Mouse (Mus musculus): Measurements from ENCODE around the gene Stk32b. TPM values are rescaled to one million over a fixed set of nuclear protein-coding genes. Genes with fewer than 3 reads are reported as not detected.
A peak's percentile ranks its signal among the peaks of the same experiment; 100 is the strongest.

The Stk32b gene
- polyA plus RNA-seq, 1 experiment from 2014 or later: 20.6 TPM

DNA sequence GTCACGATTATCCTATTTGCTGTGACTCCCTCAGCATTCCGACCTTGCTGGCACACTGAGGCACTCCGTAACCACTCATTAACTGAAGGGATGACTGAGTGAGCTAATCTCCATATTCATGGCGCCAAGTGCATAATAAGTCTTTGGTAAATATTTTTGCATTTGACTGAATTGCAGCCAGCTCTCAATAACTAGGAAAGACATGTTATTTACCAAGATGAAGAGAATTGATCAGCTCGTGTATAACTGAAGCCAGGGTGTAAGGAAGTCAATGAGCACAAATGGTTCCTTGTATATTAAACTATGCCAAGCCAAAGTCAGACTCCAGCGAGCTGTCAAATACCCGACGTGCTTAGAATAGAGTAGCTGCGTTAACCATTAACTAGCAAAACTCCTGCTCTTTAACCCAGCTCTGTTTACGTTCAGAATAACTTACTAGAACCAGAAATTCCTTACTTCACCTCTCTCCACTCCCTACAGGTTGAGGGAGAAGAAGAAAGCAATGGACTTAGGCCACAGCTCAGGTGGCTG lies 66.2 kb downstream of the Stk32b start:
- Histone ChIP-seq H3K36me3 (no peaks in the 10 kb centered on the region), H3K4me1 (replicated peaks) (peaks cover 11% of the 10 kb centered on the region), H3K4me3 (no peak overlapping the region), H3K4me2 (no peak overlapping the region), H3K27ac (peak overlapping the region; percentile 3; the same call in 1 of the 2 replicates), H3K9ac (no peak overlapping the region), H3K9me3 (no peaks in the 10 kb centered on the region), H3K27me3 (no peaks in the 10 kb centered on the region)
- no peak for ATAC-seq (ENCODE audit: low FRiP score)
- 38% methylated on average over 10 of the region's 10 CpGs for WGBS

DNA sequence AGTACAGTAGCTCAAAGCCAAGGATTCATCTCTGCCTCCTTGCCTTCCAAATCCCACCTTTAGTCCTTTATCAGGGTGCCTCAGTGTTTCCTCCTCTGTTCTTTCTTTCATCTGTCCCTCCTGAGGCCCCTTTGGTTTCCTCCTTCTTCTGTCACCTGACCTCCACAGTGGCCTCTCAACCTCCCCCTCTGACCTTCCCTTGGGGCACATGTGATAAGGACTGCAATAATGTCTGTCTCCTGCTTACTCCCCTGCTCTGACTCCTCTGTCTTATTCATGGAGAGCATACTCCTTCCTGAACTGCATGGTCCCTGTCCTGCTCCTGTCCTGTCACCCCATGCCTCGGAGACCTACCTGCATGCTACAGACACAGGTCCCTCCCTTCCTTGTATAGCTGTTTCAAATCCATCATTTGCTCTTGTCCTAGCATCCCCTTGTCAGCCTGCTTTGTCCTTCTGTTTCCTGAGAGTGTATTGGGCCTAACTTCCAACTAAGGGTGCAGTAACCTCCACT lies 66.8 kb downstream of the Stk32b start:
- peaks cover 11% of the 10 kb centered on the region for H3K4me1 ChIP-seq (replicated peaks)
- no peaks in the 10 kb centered on the region for H3K27me3 ChIP-seq
- no peak overlapping the region for H3K9ac ChIP-seq
- 76% methylated on average over 1 of the region's 1 CpGs for WGBS
- no peak overlapping the region for H3K4me2 ChIP-seq
- peak overlapping the region; percentile 3; the same call in 1 of the 2 replicates for H3K27ac ChIP-seq
- H3K9me3 ChIP-seq: no peaks in the 10 kb centered on the region
- H3K4me3 ChIP-seq: no peak overlapping the region
- ATAC-seq (ENCODE audit: low FRiP score): no peak
- H3K36me3 ChIP-seq: no peaks in the 10 kb centered on the region

DNA sequence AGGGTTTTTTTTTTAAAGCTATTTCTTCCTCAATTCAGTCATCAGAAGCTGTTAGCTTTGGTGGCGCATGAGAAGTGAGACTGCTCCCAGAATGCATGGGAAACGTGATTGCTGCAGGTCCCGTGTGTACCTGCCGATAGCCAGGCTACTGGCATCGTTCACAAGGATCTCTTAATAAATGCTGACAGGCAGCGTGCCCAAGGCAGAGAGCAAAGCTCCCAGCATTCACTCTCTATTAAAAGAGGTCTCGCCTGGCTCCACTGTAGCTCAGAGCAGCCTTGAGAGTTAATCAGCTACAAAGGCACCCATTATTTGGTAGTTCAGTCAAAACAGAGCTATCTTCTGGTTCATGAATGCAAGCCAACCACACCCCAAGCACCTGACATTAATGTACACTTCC lies 72.9 kb downstream of the Stk32b start:
- no peak overlapping the region for H3K27ac ChIP-seq
- no peak overlapping the region for H3K4me2 ChIP-seq
- H3K27me3 ChIP-seq: no peaks in the 10 kb centered on the region
- no peak overlapping the region for H3K9ac ChIP-seq
- WGBS: 69% methylated on average over 7 of the region's 7 CpGs
- no peak overlapping the region for H3K4me3 ChIP-seq
- H3K36me3 ChIP-seq: no peaks in the 10 kb centered on the region
- H3K9me3 ChIP-seq: no peaks in the 10 kb centered on the region
- ATAC-seq (ENCODE audit: low FRiP score): no peak
- H3K4me1 ChIP-seq (replicated peaks): 0 out of 2 replicates have a peak, but pooled peaks cover 2% of the 10 kb centered on the region

DNA sequence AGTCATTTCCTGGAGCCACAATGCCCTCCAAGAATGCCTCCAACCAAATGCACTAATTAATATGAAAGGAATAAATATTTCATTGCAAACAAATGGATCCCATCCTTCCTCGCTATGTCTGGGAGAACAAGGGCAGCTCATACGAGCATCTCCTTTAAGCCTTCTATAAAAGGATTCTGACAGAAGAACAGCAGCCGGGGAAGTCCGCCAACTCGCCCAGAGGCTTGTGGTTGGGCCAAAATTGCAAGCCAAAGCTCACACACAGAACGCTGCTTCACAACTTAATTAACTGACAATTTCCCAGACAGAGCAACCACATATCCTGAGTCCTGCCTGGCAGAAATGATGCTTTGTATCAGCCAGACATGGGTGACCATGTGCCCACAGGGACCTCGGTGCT lies 74.5 kb downstream of the Stk32b start:
- 0 out of 2 replicates have a peak, but pooled peaks cover 2% of the 10 kb centered on the region for H3K4me1 ChIP-seq (replicated peaks)
- ATAC-seq (ENCODE audit: low FRiP score): no peak
- H3K4me2 ChIP-seq: no peak overlapping the region
- no peak overlapping the region for H3K9ac ChIP-seq
- no peaks in the 10 kb centered on the region for H3K27me3 ChIP-seq
- H3K27ac ChIP-seq: no peak overlapping the region
- 79% methylated on average over 7 of the region's 7 CpGs for WGBS
- no peak overlapping the region for H3K4me3 ChIP-seq
- H3K36me3 ChIP-seq: no peaks in the 10 kb centered on the region
- H3K9me3 ChIP-seq: no peaks in the 10 kb centered on the region

DNA sequence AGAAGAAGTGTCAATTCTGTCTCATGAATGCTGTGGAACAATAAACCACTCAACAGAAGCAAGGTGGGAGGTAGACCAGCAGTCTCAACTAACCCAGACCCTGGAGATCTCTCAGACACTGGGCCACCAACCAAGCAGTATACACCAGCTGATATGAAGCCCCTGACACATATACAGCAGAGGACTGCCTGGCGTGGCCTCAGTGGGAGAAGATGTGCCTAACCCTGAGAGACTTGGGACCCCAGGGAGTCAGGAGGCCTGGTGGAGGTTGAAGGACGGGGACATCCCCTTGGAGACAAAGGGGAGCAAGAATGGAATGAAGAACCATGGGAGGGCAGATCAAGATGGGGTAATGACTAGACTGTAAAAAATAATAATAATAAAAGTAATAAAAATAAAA lies 82.2 kb downstream of the Stk32b start:
- Histone ChIP-seq H3K9me3 (0 out of 2 replicates have a peak, but pooled peaks cover 6% of the 10 kb centered on the region), H3K27ac (no peak overlapping the region), H3K27me3 (no peaks in the 10 kb centered on the region), H3K4me3 (no peak overlapping the region), H3K36me3 (no peaks in the 10 kb centered on the region), H3K4me1 (replicated peaks) (no peaks in the 10 kb centered on the region), H3K4me2 (no peak overlapping the region), H3K9ac (no peak overlapping the region)
- ATAC-seq (ENCODE audit: low FRiP score): no peak
- WGBS: 69% methylated on average over 2 of the region's 2 CpGs

DNA sequence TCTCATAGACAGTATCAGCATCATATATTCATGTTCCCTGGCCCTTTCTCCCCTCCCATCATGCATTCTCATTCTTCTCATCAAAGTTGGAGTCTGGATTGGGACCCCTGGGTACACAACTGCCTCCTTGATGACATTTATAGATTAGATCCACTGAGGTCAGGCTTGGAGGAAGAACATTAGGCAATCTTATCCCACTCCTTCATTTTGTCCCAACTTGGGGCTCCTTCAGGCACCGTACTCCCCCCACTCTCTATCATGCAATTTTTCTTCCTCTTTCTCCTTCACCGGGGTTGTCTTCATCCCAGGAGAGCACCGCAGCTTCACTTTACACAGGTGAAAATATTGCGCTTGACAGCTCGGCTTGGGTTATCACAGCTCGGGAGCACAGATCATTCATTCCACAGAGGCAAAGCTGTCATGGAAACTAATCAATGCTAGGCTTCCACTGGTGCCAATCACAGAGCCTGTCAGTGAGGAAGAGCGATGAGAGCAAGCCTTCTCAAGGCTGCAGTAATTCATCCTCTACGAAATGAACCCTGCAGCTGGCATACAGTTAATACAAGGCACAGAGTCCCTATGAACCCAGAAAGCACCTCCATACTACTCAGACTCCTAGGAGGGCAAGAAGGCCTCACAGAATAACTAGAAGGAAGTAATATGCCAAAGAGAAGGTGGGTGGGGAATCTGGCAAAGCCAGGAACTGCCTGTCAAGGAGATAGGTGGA lies 89.4 kb downstream of the Stk32b start:
- WGBS: 75% methylated on average over 8 of the region's 8 CpGs
- H3K4me2 ChIP-seq: no peak overlapping the region
- H3K4me1 ChIP-seq (replicated peaks): no peaks in the 10 kb centered on the region
- H3K4me3 ChIP-seq: no peak overlapping the region
- H3K36me3 ChIP-seq: no peaks in the 10 kb centered on the region
- no peak overlapping the region for H3K27ac ChIP-seq
- no peak overlapping the region for H3K9ac ChIP-seq
- H3K27me3 ChIP-seq: no peaks in the 10 kb centered on the region
- peak; percentile 32; the same call in 1 of the 2 replicates for ATAC-seq (ENCODE audit: low FRiP score)
- H3K9me3 ChIP-seq: 0 out of 2 replicates have a peak, but pooled peaks cover 6% of the 10 kb centered on the region

DNA sequence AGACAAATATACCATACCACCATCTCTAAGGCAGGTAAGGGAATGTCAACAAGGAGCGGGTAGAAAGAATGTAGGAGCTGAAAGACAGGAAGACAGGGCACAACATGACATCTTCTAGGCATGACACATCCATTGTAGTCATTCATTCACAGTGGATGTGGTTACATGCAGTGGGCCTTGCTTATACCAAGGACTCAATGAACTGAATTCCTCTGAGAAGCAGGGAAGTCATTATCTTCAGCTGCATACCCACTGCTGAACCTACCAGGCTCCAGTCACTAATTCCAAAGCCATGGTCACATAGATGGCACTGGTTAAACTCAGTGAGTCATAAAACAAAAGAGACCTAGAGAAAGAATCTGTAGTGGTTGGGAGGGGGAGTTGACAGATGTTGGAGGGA lies 105.1 kb downstream of the Stk32b start:
- H3K4me3 ChIP-seq: no peak overlapping the region
- H3K9ac ChIP-seq: no peak overlapping the region
- WGBS: 78% methylated on average over 1 of the region's 1 CpGs
- ATAC-seq (ENCODE audit: low FRiP score): no peak
- no peaks in the 10 kb centered on the region for H3K36me3 ChIP-seq
- no peak overlapping the region for H3K27ac ChIP-seq
- no peaks in the 10 kb centered on the region for H3K27me3 ChIP-seq
- H3K4me1 ChIP-seq (replicated peaks): no peaks in the 10 kb centered on the region
- no peak overlapping the region for H3K4me2 ChIP-seq
- no peaks in the 10 kb centered on the region for H3K9me3 ChIP-seq

DNA sequence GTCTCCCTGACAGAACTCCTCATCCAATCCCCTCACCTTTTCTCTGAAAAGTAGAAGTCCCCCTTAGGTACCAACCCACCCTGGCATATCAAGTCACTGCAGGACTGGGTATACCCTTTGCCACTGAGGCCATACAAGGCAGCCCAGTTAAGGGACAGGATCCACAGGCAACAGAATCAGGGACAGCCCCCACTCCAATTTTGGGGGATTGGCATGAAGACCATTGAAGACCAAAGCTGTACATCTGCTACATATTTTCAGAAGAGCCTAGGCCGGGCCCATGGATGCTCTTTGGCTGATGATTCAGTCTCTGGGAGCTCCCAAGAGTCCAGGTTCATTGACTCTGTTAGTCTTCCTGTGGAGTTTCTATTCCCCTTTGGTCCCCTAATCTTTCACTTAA lies 117.4 kb downstream of the Stk32b start:
- 86% methylated on average over 1 of the region's 1 CpGs for WGBS
- no peak overlapping the region for H3K27ac ChIP-seq
- H3K36me3 ChIP-seq: no peaks in the 10 kb centered on the region
- no peak overlapping the region for H3K4me3 ChIP-seq
- no peaks in the 10 kb centered on the region for H3K27me3 ChIP-seq
- no peaks in the 10 kb centered on the region for H3K9me3 ChIP-seq
- no peaks in the 10 kb centered on the region for H3K4me1 ChIP-seq (replicated peaks)
- ATAC-seq (ENCODE audit: low FRiP score): no peak
- H3K4me2 ChIP-seq: no peak overlapping the region
- H3K9ac ChIP-seq: no peak overlapping the region

DNA sequence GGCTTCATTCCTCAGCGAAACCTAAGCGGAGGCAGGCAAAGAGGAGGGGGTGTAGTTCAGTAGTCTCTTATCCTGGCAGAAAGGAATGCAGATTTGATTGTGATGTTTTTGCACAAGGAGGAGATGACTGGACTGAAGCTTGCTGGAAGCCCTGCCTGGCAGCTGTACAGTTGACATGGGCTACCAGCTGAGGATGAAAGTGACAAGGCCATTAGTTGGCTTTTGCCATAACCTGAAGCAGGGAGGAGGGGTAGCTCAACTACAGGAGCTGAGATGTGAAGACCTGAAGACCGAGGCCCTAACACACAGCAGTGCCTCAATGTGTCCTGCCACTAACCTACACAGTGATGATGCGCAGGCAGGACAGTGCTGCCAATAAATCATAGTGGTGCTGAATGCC lies 118.7 kb downstream of the Stk32b start:
- Histone ChIP-seq H3K36me3 (no peaks in the 10 kb centered on the region), H3K4me3 (no peak overlapping the region), H3K4me1 (replicated peaks) (no peaks in the 10 kb centered on the region), H3K9ac (no peak overlapping the region), H3K27ac (no peak overlapping the region), H3K4me2 (no peak overlapping the region), H3K9me3 (no peaks in the 10 kb centered on the region), H3K27me3 (no peaks in the 10 kb centered on the region)
- no peak for ATAC-seq (ENCODE audit: low FRiP score)
- 100% methylated on average over 4 of the region's 4 CpGs for WGBS

DNA sequence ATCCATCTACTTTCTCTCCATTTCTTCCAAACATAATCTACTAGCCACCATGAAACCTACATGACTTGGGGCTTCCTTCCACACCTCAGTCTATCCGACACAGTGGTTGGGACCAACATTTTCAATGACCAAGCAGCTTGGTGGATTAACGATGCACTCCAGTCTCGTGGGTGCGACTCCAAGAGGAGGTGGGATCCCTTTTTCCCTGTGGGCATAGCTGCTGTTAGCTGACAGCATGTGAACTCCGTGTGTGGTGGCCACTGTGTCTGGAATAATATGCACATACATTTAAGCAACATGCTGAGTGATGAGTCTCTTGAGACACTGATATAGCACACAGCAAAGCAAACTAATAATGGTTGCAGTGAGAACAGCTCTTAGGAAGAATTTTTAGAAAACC lies 124.6 kb downstream of the Stk32b start:
- Histone ChIP-seq H3K27ac (no peak overlapping the region), H3K36me3 (no peaks in the 10 kb centered on the region), H3K4me2 (no peak overlapping the region), H3K4me1 (replicated peaks) (no peaks in the 10 kb centered on the region), H3K27me3 (no peaks in the 10 kb centered on the region), H3K4me3 (no peak overlapping the region), H3K9ac (no peak overlapping the region), H3K9me3 (no peaks in the 10 kb centered on the region)
- ATAC-seq (ENCODE audit: low FRiP score): no peak
- 74% methylated on average over 5 of the region's 5 CpGs for WGBS

DNA sequence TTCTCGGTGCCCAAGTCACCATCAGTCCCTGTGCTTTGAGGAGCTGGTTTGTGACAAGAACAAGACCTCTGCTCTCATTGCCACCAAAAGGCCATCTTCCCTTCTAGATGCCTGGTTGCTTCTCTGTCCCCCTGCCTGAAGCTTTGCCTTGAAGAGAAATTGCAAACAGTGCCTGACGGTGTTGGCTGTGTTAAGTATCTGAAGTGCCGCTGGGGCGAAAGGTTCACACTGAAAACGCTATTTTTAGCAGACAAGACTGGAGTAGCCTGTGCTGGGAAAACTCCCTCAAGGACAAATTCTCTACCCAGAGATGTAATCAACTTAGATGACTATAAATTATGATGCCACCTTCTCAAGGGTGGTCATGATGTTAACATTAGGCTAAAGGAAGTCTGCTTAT lies 129.1 kb downstream of the Stk32b start:
- ATAC-seq (ENCODE audit: low FRiP score): no peak
- H3K36me3 ChIP-seq: no peaks in the 10 kb centered on the region
- no peaks in the 10 kb centered on the region for H3K4me1 ChIP-seq (replicated peaks)
- no peak overlapping the region for H3K4me2 ChIP-seq
- WGBS: 83% methylated on average over 5 of the region's 5 CpGs
- H3K27me3 ChIP-seq: no peaks in the 10 kb centered on the region
- H3K9me3 ChIP-seq: no peaks in the 10 kb centered on the region
- H3K27ac ChIP-seq: no peak overlapping the region
- no peak overlapping the region for H3K9ac ChIP-seq
- no peak overlapping the region for H3K4me3 ChIP-seq

DNA sequence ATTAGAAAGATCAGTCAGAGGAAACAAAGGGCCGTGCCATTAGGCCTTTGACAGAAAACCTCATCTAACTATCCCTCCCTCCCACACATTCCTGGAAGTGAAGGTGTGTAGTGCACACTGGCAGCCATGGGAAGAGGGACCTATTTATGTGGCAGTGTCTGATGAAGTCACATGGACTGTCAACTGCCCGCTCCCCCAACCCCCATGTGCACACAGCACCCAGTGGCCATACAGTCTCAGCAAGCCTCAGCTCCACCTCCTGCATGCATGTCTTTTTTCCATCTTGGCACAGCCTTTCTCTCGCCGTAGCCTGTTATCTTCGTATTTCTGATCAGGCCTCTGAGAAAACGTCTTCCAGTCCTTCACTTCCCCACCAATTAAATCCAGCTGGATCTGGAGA lies 130.9 kb downstream of the Stk32b start:
- Histone ChIP-seq H3K9ac (no peak overlapping the region), H3K9me3 (no peaks in the 10 kb centered on the region), H3K36me3 (no peaks in the 10 kb centered on the region), H3K27me3 (no peaks in the 10 kb centered on the region), H3K4me2 (no peak overlapping the region), H3K4me3 (no peak overlapping the region), H3K27ac (no peak overlapping the region), H3K4me1 (replicated peaks) (no peaks in the 10 kb centered on the region)
- no peak for ATAC-seq (ENCODE audit: low FRiP score)
- 75% methylated on average over 6 of the region's 6 CpGs for WGBS

DNA sequence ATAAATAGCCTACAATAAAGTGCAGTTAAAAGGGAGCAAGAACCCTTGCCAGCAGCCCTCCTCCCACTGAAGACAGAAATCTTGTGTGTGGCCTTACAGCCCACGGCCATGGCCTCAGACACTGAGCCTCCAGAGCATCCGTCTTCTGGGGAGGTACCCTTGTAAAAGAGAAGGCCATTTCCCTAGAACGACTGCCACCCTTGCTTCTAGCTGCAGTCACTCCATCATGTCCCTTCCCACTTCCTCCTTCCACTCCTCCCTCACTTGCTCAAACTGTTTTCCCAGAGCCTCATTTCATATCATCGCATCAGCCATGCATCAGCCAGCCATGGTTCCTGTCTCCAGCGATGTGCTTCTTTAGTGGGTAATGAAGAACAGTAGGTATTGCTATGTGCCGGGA lies 141.5 kb downstream of the Stk32b start:
- Histone ChIP-seq H3K9me3 (no peaks in the 10 kb centered on the region), H3K27me3 (no peaks in the 10 kb centered on the region), H3K36me3 (no peaks in the 10 kb centered on the region), H3K4me3 (no peak overlapping the region), H3K27ac (no peak overlapping the region), H3K4me2 (no peak overlapping the region), H3K4me1 (replicated peaks) (0 out of 2 replicates have a peak, but pooled peaks cover 3% of the 10 kb centered on the region), H3K9ac (no peak overlapping the region)
- no peak for ATAC-seq (ENCODE audit: low FRiP score)
- WGBS: 74% methylated on average over 6 of the region's 6 CpGs
